Mouse (Mus musculus): ENCODE measurements at regions not wholly inside any gene's neighbourhood (a gene's known extent, or its start where the extent isn't known, plus 50 kb on each side); places are given as distances from the start of the nearest gene placed in this dataset.
A peak's percentile ranks its signal among the peaks of the same experiment; 100 is the strongest.

DNA sequence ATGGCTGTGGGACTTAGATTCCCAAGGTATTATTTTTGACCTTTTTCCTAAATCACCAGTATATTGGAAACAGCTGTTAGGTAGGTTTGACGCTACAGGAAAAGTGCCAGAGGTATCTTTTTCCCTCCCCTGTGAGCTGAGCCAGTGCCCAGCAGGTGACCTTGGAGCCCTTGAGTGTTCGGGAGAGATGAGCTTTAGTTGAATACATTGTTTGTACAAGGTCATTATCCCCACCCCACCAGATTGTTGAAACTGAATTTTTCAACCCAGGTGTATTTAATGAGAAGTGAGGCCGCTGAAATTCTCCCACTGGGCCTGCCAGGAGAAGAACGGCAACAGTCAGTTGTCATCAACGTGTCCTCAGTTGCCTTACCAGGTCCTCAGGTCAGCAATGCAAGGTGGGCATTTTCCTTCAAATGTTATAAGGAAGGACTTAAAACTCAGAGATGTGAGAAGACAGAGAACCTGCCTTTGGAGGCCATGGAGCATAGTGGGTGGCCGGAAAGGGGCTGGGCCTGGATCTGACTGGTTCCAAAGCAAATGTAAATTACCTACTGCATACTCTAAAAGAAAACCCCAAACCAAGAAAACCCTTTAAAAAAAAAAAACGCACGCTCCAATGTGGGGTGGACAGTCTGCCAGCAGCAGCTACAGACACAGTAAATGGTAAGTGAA is 172.2 kb downstream of the Gm12728 start:
- DNase-seq = no peak
- intact Hi-C loops (cut with DNase I) = no loop called here

DNA sequence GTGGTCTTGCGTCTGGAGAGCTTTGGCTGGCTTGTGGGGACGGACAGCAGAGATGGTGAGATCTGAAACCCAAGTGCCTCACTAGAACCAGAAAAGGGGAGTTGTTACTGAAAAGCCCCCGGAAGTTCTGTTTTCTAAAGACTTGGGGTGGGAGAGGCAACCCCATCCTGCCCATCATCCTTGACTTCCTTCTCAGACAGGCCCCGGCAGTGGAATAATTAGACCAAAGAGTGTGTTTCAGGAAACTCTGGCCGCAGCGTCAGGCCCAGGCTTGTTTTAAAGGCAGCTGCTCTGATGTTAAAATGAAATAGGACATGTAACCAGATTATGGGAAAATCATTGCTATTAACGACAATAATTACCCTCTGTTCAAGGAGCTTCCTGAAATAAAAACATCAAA is 172.9 kb downstream of the Gm12728 start:
- intact Hi-C loops (cut with DNase I) = no loop called here
- DNase-seq = no peak

DNA sequence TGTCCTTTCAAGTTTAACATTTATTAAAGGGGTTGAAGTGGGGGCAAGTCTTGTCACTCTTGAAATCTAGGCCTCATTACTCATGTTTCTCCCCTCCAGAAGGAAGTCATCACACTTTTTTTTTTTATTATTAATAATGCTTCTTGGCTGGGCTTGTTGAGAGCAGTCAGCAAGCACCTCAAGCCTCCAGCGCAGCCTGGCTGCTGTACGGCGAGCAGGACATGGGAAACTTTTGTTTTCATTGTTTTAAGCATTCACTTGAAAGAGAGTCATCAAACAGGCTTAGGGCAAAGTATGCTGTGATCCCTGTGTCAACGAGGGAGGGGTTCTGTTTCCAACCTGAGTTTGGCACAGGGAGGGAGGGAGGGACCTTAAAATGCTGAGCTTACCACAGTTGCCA is 178.7 kb downstream of the Gm12728 start:
- intact Hi-C loops (cut with DNase I) = no loop called here
- no peak for DNase-seq

GRCm38 (mm10) chr4:105969628-105970027 is 180.0 kb downstream of the Gm12728 start:
- DNase-seq = no peak
- intact Hi-C loops (cut with DNase I) = no loop called here

DNA sequence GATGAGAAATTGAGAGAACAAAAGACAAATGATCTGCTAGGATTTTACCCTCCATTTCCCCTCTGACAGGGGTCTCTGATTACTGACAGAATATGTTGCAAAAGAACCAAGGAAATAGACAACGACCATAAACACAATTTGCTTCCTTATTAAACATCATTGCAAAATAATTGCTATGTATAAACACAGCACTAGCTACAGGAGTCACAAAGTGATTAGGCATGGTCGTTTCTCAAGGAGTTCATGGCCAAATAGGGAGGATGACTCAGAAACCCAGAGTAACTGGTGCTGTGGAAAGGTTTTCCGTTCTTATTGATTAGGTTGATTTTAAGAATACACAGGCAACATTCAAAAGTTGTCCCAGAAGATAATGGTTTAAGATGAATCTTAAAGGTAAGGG is 180.4 kb downstream of the Gm12728 start:
- intact Hi-C loops (cut with DNase I) = no loop called here
- no peak for DNase-seq

GRCm38 (mm10) chr4:105972736-105973135 is 183.1 kb downstream of the Gm12728 start:
- intact Hi-C loops (cut with DNase I) = no loop called here
- DNase-seq = no peak

- no peak for DNase-seq
- intact Hi-C loops (cut with DNase I) = no loop called here
Measured at GRCm38 (mm10) chr4:105973769-105974397, 184.2 kb downstream of the Gm12728 start.

GRCm38 (mm10) chr4:105974948-105975347 is 185.3 kb downstream of the Gm12728 start:
- DNase-seq = no peak
- intact Hi-C loops (cut with DNase I) = no loop called here

- DNase-seq = no peak
- intact Hi-C loops (cut with DNase I) = no loop called here
Measured at GRCm38 (mm10) chr4:105979048-105979447, 189.4 kb downstream of the Gm12728 start.

DNA sequence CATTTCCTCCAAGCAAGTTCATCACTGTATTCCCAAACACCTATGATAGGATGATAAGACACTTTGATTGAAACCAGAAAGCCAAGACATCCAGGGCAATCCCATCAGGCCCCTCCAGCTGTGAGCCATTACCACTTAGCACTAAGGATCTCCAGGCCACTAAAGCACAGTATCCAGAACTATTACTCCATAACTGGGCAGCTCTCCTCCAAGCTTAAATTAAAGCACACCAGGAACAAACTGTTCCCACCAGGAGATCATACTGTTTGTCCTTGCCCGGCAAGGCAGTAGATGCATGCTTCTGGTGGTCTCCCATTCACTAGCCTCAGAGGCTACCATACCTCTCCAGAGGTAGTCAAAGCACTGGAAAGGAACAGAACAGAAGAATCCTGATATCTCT is 193.3 kb downstream of the Gm12728 start:
- DNase-seq = no peak
- intact Hi-C loops (cut with DNase I) = no loop called here

- peak; percentile 24 to 42 for DNase-seq
- intact Hi-C loops (cut with DNase I) = no loop called here
Measured at GRCm38 (mm10) chr4:105987963-105988602, 198.4 kb downstream of the Gm12728 start.

- peak; percentile 19 to 28 for DNase-seq
Measured at GRCm38 (mm10) chr4:105992581-105993127, 203.0 kb downstream of the Gm12728 start.

DNA sequence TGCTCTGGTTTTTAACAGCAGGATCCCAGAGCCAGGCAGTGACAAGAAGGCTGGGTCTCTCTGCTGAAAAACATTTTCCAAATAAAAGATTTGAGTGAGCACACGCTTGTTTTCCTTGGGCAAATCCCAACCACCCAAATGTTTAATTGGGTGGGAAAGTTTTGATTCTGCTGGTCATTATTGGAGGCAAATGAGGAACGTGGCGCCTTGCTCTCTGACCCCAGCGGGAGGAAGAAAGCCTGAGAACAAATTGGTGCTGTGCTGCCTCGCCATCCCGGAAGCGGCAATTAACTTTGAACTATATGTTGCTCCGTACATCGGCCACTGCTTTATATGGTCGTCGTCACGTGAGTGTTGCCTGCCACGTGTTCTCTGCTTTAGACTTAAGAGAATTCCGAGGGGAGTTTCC is 204.7 kb downstream of the Gm12728 start:
- peak; percentile 32 to 35 for DNase-seq
- intact Hi-C loops (cut with DNase I) = no loop called here

More at GRCm38 (mm10) chr4:105992581-105993127, 203.0 kb downstream of the Gm12728 start:
- intact Hi-C loops (cut with DNase I) = no loop called here

DNA sequence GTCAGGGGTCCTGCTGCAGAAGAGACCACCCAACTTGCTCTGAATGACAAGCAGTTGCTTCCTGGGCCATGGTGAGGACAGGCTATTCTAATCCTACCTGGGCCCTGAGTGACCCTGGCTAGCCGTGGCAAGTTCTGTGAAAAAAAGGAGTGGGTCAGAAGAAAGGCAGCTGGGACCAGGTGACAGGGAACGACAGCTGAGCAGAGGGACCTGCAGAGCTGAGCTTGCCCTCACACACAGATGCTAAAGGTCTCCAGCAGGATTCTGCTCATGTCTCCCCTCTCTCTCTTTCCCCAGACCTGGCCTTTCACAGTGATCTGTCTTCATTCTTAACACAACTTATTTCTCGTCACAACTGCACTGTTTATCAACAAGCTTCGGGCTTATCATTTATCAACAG is 206.4 kb downstream of the Gm12728 start:
- intact Hi-C loops (cut with DNase I) = no loop called here
- DNase-seq = no peak

- intact Hi-C loops (cut with DNase I) = no loop called here
- DNase-seq = no peak
Measured at GRCm38 (mm10) chr4:105996893-105997630, 207.4 kb downstream of the Gm12728 start.

DNA sequence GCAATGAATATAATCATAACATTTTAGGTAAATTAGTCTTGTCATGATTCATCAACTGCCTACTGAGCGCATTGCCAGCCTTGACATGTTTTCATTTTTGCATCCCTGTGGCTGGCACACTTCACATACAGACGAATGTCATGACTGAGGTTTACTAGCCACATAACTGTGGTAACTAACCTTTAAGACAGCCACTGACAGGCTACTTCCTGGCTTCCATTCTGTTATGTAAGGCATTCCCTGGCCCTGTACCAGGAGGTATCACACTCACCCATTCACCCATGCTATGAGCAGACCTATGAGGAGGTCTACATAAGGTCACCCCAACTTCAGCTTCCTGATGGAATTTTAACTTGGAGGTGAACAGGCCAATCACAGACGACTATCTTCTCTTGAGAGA is 212.8 kb downstream of the Gm12728 start:
- intact Hi-C loops (cut with DNase I) = no loop called here
- DNase-seq = no peak

DNA sequence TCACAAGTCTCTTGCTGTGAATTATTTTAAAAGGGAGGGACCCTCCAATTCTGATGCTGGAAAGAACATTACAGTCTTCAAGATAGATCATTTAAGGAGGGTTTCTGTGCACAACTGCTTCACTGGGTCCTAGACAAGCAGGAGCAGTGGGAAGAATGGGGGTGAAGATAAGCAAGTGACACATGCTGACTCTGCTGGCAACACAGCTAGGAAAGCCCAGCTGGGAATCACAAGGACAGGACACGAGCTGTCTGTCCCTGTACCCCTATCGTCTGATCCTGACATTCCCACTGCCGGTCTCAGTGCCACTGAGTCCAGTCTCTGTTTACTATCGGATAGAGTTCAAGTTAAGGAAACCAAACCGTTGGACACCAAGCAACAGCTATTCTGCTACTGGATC is 216.3 kb downstream of the Gm12728 start:
- intact Hi-C loops (cut with DNase I) = no loop called here
- no peak for DNase-seq

DNA sequence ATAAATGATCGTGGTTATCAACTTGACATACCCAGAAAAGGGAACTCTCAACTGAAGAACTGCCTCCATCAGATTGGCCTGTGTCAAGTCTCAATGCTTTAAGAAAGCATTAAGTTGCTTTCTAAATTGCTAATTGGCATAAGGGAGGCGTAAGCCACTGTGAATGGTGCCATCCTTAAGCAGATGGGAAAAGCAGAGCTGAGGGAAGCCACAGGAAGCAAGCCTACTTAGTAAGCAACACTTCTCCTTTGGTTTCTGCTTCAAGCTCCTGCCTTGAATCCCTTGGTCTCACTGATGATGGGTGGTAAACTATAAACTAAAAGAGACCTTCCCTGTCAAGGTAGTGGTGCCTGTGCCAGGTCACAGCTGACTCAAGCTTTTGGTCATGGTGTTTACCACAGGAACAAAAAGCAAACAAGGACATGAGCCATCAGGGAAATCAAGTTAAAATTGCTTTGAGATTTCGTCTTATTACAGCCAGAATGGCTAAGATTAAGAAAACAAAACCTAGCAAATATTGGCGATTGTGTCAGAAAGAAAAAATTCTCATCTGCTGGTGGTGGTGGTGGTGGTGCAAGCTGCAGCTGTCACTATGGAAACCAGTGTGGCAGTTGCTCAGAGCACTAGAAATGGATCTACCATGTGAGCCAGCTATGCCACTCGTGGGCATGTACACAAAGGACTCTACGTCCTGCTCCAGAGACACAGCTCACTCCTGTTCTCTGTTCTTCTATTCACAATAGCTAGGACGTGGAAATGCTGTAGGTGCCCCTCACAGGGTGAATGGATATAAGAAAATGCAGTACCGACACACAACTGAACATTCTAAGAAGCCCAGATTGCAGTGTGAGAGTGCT is 217.9 kb downstream of the Gm12728 start:
- no peak for DNase-seq
- intact Hi-C loops (cut with DNase I) = no loop called here

- no peak for DNase-seq
- intact Hi-C loops (cut with DNase I) = no loop called here
Measured at GRCm38 (mm10) chr4:106017065-106017646, 227.5 kb downstream of the Gm12728 start.

DNA sequence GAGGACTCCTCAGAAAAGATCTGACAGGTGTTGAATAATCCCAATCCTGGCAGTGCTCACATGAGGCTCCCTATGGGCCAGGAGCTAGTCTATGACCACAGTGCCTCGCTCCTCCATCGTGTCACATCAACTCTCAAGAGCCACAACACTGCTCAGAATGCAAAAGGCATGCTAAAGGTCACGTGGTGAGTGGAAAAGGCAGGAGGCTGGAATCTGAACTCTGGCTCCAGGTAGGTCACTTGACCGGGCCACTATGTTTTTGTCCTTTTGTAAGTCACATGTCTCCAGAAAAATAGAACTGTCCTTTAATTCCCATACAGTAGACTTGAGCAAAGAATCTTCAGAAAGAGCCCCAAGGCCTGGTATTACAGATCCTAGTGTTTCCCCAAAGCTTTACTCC is 229.3 kb downstream of the Gm12728 start:
- no peak for DNase-seq
- intact Hi-C loops (cut with DNase I) = no loop called here
